Mouse (Mus musculus): ENCODE measurements at regions not wholly inside any gene's neighbourhood (a gene's known extent, or its start where the extent isn't known, plus 50 kb on each side); places are given as distances from the start of the nearest gene placed in this dataset.

DNA sequence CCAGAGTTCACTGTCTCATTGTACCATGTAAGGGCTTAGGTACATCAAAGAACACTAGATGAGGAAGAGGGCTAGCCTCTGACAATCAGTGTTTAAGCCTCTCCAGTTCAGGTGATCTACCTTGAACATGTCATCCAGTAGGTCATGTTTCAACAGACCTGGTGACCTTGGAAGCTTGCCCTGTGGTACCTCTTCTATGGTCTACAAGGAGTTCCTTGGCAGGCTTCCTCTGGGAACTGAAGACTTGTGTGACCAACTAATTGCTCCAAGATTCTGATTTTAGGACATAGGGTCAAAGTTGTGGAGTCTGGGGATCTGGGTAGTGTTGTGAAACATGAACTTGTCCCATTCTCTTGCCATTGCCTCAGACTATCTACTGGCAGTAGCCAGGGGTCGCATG, 60.4 kb upstream of the Adgrf1 start:
- no peak for TF ChIP-seq CTCF (IDR thresholded peaks at IDR 0.05; ENCODE audit: low read depth, low read length)
- TF ChIP-seq EP300 (IDR thresholded peaks at IDR 0.05; ENCODE audit: insufficient read depth, low read depth, low read length) = no peak
- TF ChIP-seq POLR2A (IDR thresholded peaks at IDR 0.05; ENCODE audit: insufficient read depth, low read length) = no peak
